ENCODE assay signal across 8 mouse cellular contexts in the genomic region with DNA sequence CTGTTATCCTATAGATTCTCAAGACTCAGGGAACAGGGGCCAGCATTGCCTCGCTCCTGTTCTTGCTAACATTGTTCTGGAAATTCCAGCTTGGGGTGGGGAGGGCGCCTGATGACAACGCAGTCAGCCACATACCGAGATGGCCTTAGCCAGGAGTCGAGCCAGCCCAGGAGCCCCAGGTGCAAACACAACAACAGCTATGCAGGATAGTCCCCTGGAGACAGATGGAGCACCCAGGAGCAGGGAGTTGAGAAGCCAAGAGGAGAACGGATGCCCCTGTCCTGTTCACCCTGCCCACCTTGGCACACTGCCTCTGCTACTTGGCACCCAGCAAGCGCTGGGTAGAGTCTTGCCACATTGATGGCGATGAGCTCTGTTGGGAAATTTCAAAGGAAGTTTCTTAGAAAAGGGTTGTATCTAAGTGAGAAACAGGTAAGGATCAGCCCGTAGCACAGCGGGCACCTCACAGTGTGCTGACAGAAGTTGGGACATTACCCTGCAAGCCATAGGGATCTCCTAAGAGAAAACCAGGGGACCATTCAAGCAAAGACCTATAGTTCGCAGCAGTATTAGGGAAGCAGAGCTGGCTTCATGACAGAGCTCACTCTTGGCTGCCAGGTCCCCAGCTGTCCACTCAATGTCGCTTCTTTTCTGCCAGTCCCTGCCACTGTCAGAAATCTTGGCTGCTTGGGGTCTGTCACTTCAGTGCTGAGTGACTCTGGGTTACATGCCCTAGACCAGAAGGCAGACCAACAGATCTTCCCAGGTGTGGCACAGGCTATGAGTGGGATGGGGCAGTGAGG. TPM values are rescaled to one million over a fixed set of nuclear protein-coding genes. Genes with fewer than 3 reads are reported as not detected.
DNase-seq lines count a peak whose midpoint lies in the region; ATAC-seq lines count a peak whose summit lies in the region.

No protein-coding gene starts in this region.

- no peaks in the 10 kb centered on the region for H3K36me3 ChIP-seq in heart, embryonic 16.5 days (ENCODE audit: control insufficient read depth, insufficient read depth)
- H3K36me3 ChIP-seq in liver, embryonic 12.5 days, result no peaks in the 10 kb centered on the region
- H3K36me3 ChIP-seq in stomach, embryonic 15.5 days, result no peaks in the 10 kb centered on the region

- 0 out of 2 replicates have a peak, but pooled peaks have one; percentile 19 for ATAC-seq in heart, embryonic 16.5 days (replicated peaks; ENCODE audit: extremely low read depth, insufficient read depth, low FRiP score)
- ATAC-seq in liver, embryonic 12.5 days, result no peak
- ATAC-seq in stomach, embryonic 15.5 days (ENCODE audit: insufficient read depth, low FRiP score, low read depth), result peak; percentile 12; the same call in 1 of the 2 replicates

- H3K4me3 ChIP-seq in heart, embryonic 16.5 days (ENCODE audit: low read length), result no peak overlapping the region
- H3K4me3 ChIP-seq in liver, embryonic 12.5 days, result no peak overlapping the region
- no peak overlapping the region for H3K4me3 ChIP-seq in stomach, embryonic 15.5 days (replicated peaks)

- H3K27me3 ChIP-seq in heart, embryonic 16.5 days (ENCODE audit: control insufficient read depth, insufficient read depth, low read length), result no peaks in the 10 kb centered on the region
- peaks cover 6% of the 10 kb centered on the region; the same call in 1 of the 2 replicates for H3K27me3 ChIP-seq in liver, embryonic 12.5 days (replicated peaks)
- H3K27me3 ChIP-seq in stomach, embryonic 15.5 days (replicated peaks), result no peaks in the 10 kb centered on the region

- H3K4me1 ChIP-seq in heart, embryonic 16.5 days (ENCODE audit: control insufficient read depth, insufficient read depth, low read length), result peaks cover 18% of the 10 kb centered on the region
- peaks cover 19% of the 10 kb centered on the region for H3K4me1 ChIP-seq in liver, embryonic 12.5 days
- peaks cover 24% of the 10 kb centered on the region for H3K4me1 ChIP-seq in stomach, embryonic 15.5 days

- H3K9me3 ChIP-seq in heart, embryonic 16.5 days (replicated peaks; ENCODE audit: control insufficient read depth, low read length), result no peaks in the 10 kb centered on the region
- H3K9me3 ChIP-seq in liver, embryonic 12.5 days (replicated peaks), result no peaks in the 10 kb centered on the region
- no peaks in the 10 kb centered on the region for H3K9me3 ChIP-seq in stomach, embryonic 15.5 days

- 37% methylated on average over 12 of the region's 12 CpGs for WGBS in heart, embryonic 16.5 days
- WGBS in liver, embryonic 12.5 days (ENCODE audit: insufficient replicate concordance), result 62% methylated on average over 12 of the region's 12 CpGs
- WGBS in stomach, embryonic 15.5 days, result 47% methylated on average over 12 of the region's 12 CpGs

- peak overlapping the region; percentile 63; the same call in 1 of the 2 replicates for H3K4me2 ChIP-seq in heart, embryonic 16.5 days (ENCODE audit: low read depth, low read length)
- H3K4me2 ChIP-seq in liver, embryonic 12.5 days, result no peak overlapping the region
- H3K4me2 ChIP-seq in stomach, embryonic 15.5 days, result peak overlapping the region; percentile 45

- DNase-seq in layer of hippocampus, postnatal 10 days (ENCODE audit: low spot score in 2 of 2), result peak; percentile 42 to 55
- no peak for DNase-seq in layer of hippocampus, adult 18-20 months (ENCODE audit: low spot score in 2 of 2)
- DNase-seq in cerebellum, adult 9-10 months, result peak; percentile 48
- no peak for DNase-seq in yolk sac, embryonic 10.5 days (ENCODE audit: low spot score)
- DNase-seq in layer of hippocampus, adult 11-12 months (ENCODE audit: low spot score), result no peak

- H3K27ac ChIP-seq in heart, embryonic 16.5 days (ENCODE audit: low read length), result peak overlapping the region; percentile 76
- H3K27ac ChIP-seq in liver, embryonic 12.5 days, result 0 out of 2 replicates have a peak overlapping the region, but pooled peaks have one; percentile 0
- H3K27ac ChIP-seq in stomach, embryonic 15.5 days, result peak overlapping the region; percentile 85

- peak overlapping the region; percentile 63 for H3K9ac ChIP-seq in heart, embryonic 16.5 days (ENCODE audit: low read length)
- no peak overlapping the region for H3K9ac ChIP-seq in liver, embryonic 12.5 days
- no peak overlapping the region for H3K9ac ChIP-seq in stomach, embryonic 15.5 days

RNA-seq across cellular contexts. Expression of gene Acot11, which starts 43.7 kb away (rescaled TPM):
- 10 to 100 TPM; 19.4 to 21.1 TPM for total RNA-seq in layer of hippocampus, postnatal 10 days (2021)
- 10 to 100 TPM; 46.7 to 52.6 TPM for total RNA-seq in layer of hippocampus, adult 18-20 months (2021)
- polyA plus RNA-seq in heart, embryonic 16.5 days (2015; fragmentation: Nextera tagmentation; extraction: Ambion mirVana), result 7.9 and 8.1 TPM in 2 replicates
- 7.5 and 7.6 TPM in 2 replicates for polyA plus RNA-seq in liver, embryonic 12.5 days (2016; fragmentation: Nextera tagmentation; extraction: Ambion mirVana)
- polyA plus RNA-seq in stomach, embryonic 15.5 days (2015; fragmentation: Nextera tagmentation; extraction: Ambion mirVana), result 6.2 and 6.9 TPM in 2 replicates

Comparison
In these comparisons a context has a peak if more than half of its experiments do, and no peak if none do; other contexts are left out.
1. DNase-seq: peak in layer of hippocampus, postnatal 10 days (2 of 2) and cerebellum, adult 9-10 months (single experiment); none in layer of hippocampus, adult 18-20 months (0 of 2), yolk sac, embryonic 10.5 days (single experiment) and layer of hippocampus, adult 11-12 months (single experiment).
2. H3K27ac ChIP-seq: peak in every context shown above with its lines; median percentile 85 in stomach, embryonic 15.5 days; 76 in heart, embryonic 16.5 days; 0 in liver, embryonic 12.5 days.